Mouse (Mus musculus) urinary bladder, postnatal 14 days (tissue): ENCODE measurements around the gene Tnfsf4.
A peak's percentile ranks its signal among the peaks of the same experiment; 100 is the strongest.

Source experiments
- DNase-seq: peaks from one replicate; pipeline ENCODE4 v3.0.0; 2021; ENCODE audit warnings: low spot score

The Tnfsf4 gene

GRCm38 (mm10) chr1:161463388-161464085 is 68.3 kb downstream of the Tnfsf4 start:
- DNase-seq = peak; percentile 24
